Mouse (Mus musculus): ENCODE results near the gene Gm8232.
"Not testable (repeated sequence)": the region's sequence is repeated elsewhere in the genome, so short reads cannot be mapped to it uniquely, and the experiment has no call there.

Gene Gm8232

GRCm38 (mm10) chr14:44433335-44433734 lies at the start of gene Gm8232:
Gene Gm8232, plus strand, starts transcription at chr14:44433635.
- not testable (repeated sequence) for DNase-seq (ENCODE audit: low spot score in 2 of 2)

- DNase-seq (ENCODE audit: low spot score in 2 of 2) = not testable (repeated sequence)
Observed at GRCm38 (mm10) chr14:44384233-44384632, 49.2 kb upstream of the Gm8232 start.

DNA sequence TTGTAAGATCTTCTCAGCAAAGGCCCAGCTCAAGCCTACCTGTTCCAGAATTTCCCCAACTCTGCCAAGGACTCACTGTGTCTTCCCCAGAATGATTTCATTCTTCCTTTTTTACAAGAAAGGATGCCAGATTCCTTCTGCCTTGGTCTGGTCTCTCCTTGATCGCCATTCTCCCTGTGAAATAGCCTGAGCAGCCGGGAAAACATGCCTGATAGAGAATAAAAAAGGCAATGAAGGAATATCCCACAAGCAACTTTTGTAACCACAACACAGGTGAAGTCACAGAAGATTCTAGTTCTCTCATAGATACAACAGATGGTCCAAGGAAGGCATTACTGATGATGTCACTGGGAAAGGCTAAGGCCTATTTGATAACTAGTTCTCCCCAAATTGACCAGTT lies 22.8 kb upstream of the Gm8232 start, which contains the start of gene Gm3371:
Gene Gm3371, minus strand, starts transcription at position 101 of the 400 bp plus-strand sequence.
- not testable (repeated sequence) for DNase-seq (ENCODE audit: low spot score in 2 of 2)
